In the genomic region with DNA sequence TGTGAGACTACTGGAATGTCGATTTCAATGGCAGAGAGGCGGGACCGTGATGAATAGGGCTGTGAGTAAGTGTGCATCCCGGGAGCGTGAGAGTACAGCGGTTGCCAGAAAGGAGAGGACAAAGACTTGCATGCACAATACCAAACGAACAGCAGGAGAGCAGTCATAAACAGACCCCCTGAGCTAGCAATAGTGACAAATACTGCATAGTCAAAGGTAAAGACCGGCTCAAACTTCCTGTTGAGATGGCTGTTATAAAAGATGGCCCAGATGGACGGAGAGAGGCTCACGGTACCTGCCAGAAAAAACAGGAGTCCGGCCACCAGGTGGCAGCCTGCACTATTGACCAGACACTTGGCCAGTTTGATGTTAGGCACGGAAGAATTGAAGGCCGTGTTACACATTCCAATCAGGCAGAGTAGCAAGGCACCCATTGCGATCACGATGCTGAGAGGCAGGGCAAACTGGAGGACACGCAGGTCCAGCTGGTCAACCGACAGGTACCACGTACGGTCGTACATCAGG, we compare ENCODE assay signal across 8 mouse cellular contexts. TPM values are rescaled to one million over a fixed set of nuclear protein-coding genes. Genes with fewer than 3 reads are reported as not detected.
DNase-seq lines count a peak whose midpoint lies in the region; ATAC-seq and TF ChIP-seq lines count a peak whose summit lies in the region.
"Had no signal": no experiment of that assay in that cellular context is flagged by ENCODE, and none has a peak within 500 bp of the region (broad histone marks: within the 10 kb centered on the region; RNA-seq: fewer than 3 reads in every experiment).

No protein-coding gene starts in this region.

- H3K9me3 ChIP-seq in intestine, embryonic 15.5 days, result no peaks in the 10 kb centered on the region

- H3K27ac ChIP-seq in cerebellum, adult 2 months (ENCODE audit: insufficient read depth, low read length), result peak overlapping the region; percentile 9; the same call in 1 of the 2 replicates
- no peak overlapping the region for H3K27ac ChIP-seq in intestine, embryonic 15.5 days

- peak overlapping the region; percentile 44 for H3K4me3 ChIP-seq in cerebellum, adult 2 months (replicated peaks; ENCODE audit: insufficient read depth, low read depth, low read length)
- no peak overlapping the region for H3K4me3 ChIP-seq in intestine, embryonic 15.5 days (replicated peaks)

- H3K9ac ChIP-seq in intestine, embryonic 15.5 days, result no peak overlapping the region

- WGBS in cerebellum, adult 2 months, result 12% methylated on average over 20 of the region's 20 CpGs
- WGBS in intestine, embryonic 15.5 days, result 54% methylated on average over 20 of the region's 20 CpGs

- TF ChIP-seq POLR2A in cerebellum, adult 2 months (IDR thresholded peaks at IDR 0.05; ENCODE audit: borderline replicate concordance, insufficient read depth, low read length), result no peak

- no peaks in the 10 kb centered on the region for H3K27me3 ChIP-seq in cerebellum, adult 2 months (ENCODE audit: control insufficient read depth, insufficient read depth, low read length)
- no peaks in the 10 kb centered on the region for H3K27me3 ChIP-seq in intestine, embryonic 15.5 days (replicated peaks)

- peak; percentile 78 for ATAC-seq in intestine, embryonic 15.5 days
- peak; percentile 88 for ATAC-seq in megakaryocyte-erythroid progenitor cell, adult 5-6 weeks (replicated peaks; ENCODE audit: low FRiP score, low TSS enrichment, poor library complexity, severe bottlenecking)

- DNase-seq in R1 (ENCODE audit: low read depth, low spot score), result peak; percentile 84
- DNase-seq in cerebellum, adult 2 months, result peak; percentile 86 to 88
- peak; percentile 38 to 46 for DNase-seq in frontal cortex, postnatal 25 days (ENCODE audit: low spot score in 2 of 2)
- DNase-seq in left cerebral cortex, adult 8-10 months (ENCODE audit: low spot score in 2 of 2), result peak; percentile 40 to 49
- DNase-seq in right cerebral cortex, postnatal 36 days (ENCODE audit: low spot score in 2 of 2), result peak; percentile 34 to 52

- TF ChIP-seq CTCF in cerebellum, adult 2 months (IDR thresholded peaks at IDR 0.05; ENCODE audit: borderline replicate concordance, insufficient read depth, low read depth, low read length), result peak; percentile 81

- 0 out of 2 replicates have a peak, but pooled peaks cover 6% of the 10 kb centered on the region for H3K36me3 ChIP-seq in intestine, embryonic 15.5 days

- H3K4me1 ChIP-seq in cerebellum, adult 2 months (ENCODE audit: control insufficient read depth, insufficient read depth, low read length), result peaks cover 17% of the 10 kb centered on the region
- H3K4me1 ChIP-seq in intestine, embryonic 15.5 days (replicated peaks), result no peaks in the 10 kb centered on the region

- H3K4me2 ChIP-seq in intestine, embryonic 15.5 days (replicated peaks), result no peak overlapping the region

RNA-seq across cellular contexts. Expression of gene Cldn12, which starts 7.0 kb away (rescaled TPM):
- 44.9 and 45.0 TPM in 2 replicates for polyA plus RNA-seq in cerebellum, adult 2 months (2012; rRNA removed)
- polyA plus RNA-seq in intestine, embryonic 15.5 days (2015; fragmentation: Nextera tagmentation; extraction: Ambion mirVana), result 23.9 and 24.2 TPM in 2 replicates
- 10 to 100 TPM; 43.8 to 45.2 (median 44.1) TPM for total RNA-seq in left cerebral cortex, adult 8-10 months (2022)
- total RNA-seq in megakaryocyte-erythroid progenitor cell, adult 5-6 weeks (2014; fragmentation: Nextera tagmentation), result 0.52 and 2.0 TPM in 2 replicates
- 1.6 and 3.4 TPM in 2 replicates for total RNA-seq in megakaryocyte-erythroid progenitor cell, adult 5-6 weeks (2017)

RNA-seq across cellular contexts. Expression of gene 1700015F17Rik, which starts 28.8 kb away (rescaled TPM):
- polyA plus RNA-seq in cerebellum, adult 2 months (2012; rRNA removed), result 0.22 and 0.49 TPM in 2 replicates
- polyA plus RNA-seq in intestine, embryonic 15.5 days (2015; fragmentation: Nextera tagmentation; extraction: Ambion mirVana), result not detected in 2 replicates
- total RNA-seq in left cerebral cortex, adult 8-10 months (2022), result 1 to 10 TPM; 1.1 to 1.5 (median 1.4) TPM
- total RNA-seq in megakaryocyte-erythroid progenitor cell, adult 5-6 weeks (2014; fragmentation: Nextera tagmentation), result not detected in 2 replicates
- not detected in 2 replicates for total RNA-seq in megakaryocyte-erythroid progenitor cell, adult 5-6 weeks (2017)
- polyA plus RNA-seq: stomach, embryonic 16.5 days had no signal

RNA-seq across cellular contexts. Expression of gene Gtpbp10, which starts 51.6 kb away (rescaled TPM):
- polyA plus RNA-seq in cerebellum, adult 2 months (2012; rRNA removed), result 9.0 and 9.2 TPM in 2 replicates
- 29.2 and 32.5 TPM in 2 replicates for polyA plus RNA-seq in intestine, embryonic 15.5 days (2015; fragmentation: Nextera tagmentation; extraction: Ambion mirVana)
- 10 to 100 TPM; 10.6 to 12.8 (median 10.9) TPM for total RNA-seq in left cerebral cortex, adult 8-10 months (2022)
- 23.4 and 29.9 TPM in 2 replicates for total RNA-seq in megakaryocyte-erythroid progenitor cell, adult 5-6 weeks (2014; fragmentation: Nextera tagmentation)
- total RNA-seq in megakaryocyte-erythroid progenitor cell, adult 5-6 weeks (2017), result 28.9 and 49.6 TPM in 2 replicates

Comparison
In these comparisons a context has a peak if more than half of its experiments do, and no peak if none do; other contexts are left out.
1. RNA of gene Cldn12, which starts 7.0 kb away (total RNA-seq): 43.8 to 45.2 TPM in left cerebral cortex, adult 8-10 months; 0.52 to 3.4 TPM in megakaryocyte-erythroid progenitor cell, adult 5-6 weeks; every median in the first group is over 10 times any median in the second.
2. Peak in every context shown above with its lines, with median percentiles within 50 percentile points of each other: DNase-seq.